ENCODE assay signal across 14 mouse cellular contexts in the genomic region with DNA sequence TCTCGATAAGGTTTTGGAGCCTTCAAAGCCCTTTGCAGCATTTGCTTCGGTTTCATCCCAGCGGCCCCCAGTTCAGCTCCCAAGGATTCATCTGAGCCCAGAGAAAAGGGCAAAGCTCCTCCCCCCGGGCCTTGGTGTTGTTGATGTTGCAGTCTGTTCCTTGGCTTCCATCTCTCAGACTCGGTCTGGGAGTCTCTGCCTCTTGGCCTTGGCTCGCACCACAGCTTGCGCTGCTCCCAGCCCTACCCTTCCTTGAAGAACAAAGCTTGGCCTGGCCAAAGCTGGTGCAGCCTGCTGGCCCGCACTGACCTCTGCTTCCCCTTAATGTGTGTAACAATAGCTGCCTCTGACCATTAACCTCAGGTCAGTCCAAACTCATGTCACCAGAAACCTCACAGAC. TPM values are rescaled to one million over a fixed set of nuclear protein-coding genes. Genes with fewer than 3 reads are reported as not detected.
DNase-seq lines count a peak whose midpoint lies in the region; ATAC-seq and TF ChIP-seq lines count a peak whose summit lies in the region.
"Had no signal": no experiment of that assay in that cellular context is flagged by ENCODE, and none has a peak within 500 bp of the region (broad histone marks: within the 10 kb centered on the region; RNA-seq: fewer than 3 reads in every experiment).

No protein-coding gene starts in this region.

- H3K9me3 ChIP-seq in E14TG2a.4 (ENCODE audit: low read length) = peaks cover 12% of the 10 kb centered on the region
- H3K9me3 ChIP-seq in limb, embryonic 10.5 days (replicated peaks) = no peaks in the 10 kb centered on the region
- no peaks in the 10 kb centered on the region for H3K9me3 ChIP-seq in midbrain, embryonic 14.5 days (ENCODE audit: control insufficient read depth, low read length)
- no peaks in the 10 kb centered on the region for H3K9me3 ChIP-seq in forebrain, embryonic 15.5 days
- H3K9me3 ChIP-seq: embryonic facial prominence, embryonic 15.5 days had no signal

- H3K36me3 ChIP-seq in E14TG2a.4 (ENCODE audit: insufficient read depth, low read length) = no peaks in the 10 kb centered on the region; the same call in 1 of the 2 replicates
- H3K36me3 ChIP-seq in limb, embryonic 10.5 days = no peaks in the 10 kb centered on the region
- no peaks in the 10 kb centered on the region for H3K36me3 ChIP-seq in midbrain, embryonic 14.5 days (ENCODE audit: control insufficient read depth, insufficient read depth, low read length)
- no peaks in the 10 kb centered on the region for H3K36me3 ChIP-seq in forebrain, embryonic 15.5 days
- H3K36me3 ChIP-seq: embryonic facial prominence, embryonic 15.5 days had no signal

- peak overlapping the region; percentile 83 for H3K27ac ChIP-seq in gastrocnemius, adult 2 months
- peak overlapping the region; percentile 11; the same call in 1 of the 2 replicates for H3K27ac ChIP-seq in limb, embryonic 10.5 days
- H3K27ac ChIP-seq in midbrain, embryonic 14.5 days (replicated peaks; ENCODE audit: low read depth, low read length) = no peak overlapping the region
- no peak overlapping the region for H3K27ac ChIP-seq in forebrain, embryonic 15.5 days (replicated peaks)
- H3K27ac ChIP-seq: embryonic facial prominence, embryonic 15.5 days; heart, embryonic 13.5 days; kidney, postnatal 0 days had no signal

- no peak overlapping the region for H3K4me2 ChIP-seq in midbrain, embryonic 14.5 days (ENCODE audit: low read length)
- H3K4me2 ChIP-seq in forebrain, embryonic 15.5 days (replicated peaks) = no peak overlapping the region
- H3K4me2 ChIP-seq: embryonic facial prominence, embryonic 15.5 days; heart, embryonic 13.5 days had no signal

- peak; percentile 61 for DNase-seq in embryo, embryonic 10 days (ENCODE audit: low spot score)
- DNase-seq in embryo, embryonic 9.5 days (ENCODE audit: extremely low spot score) = no peak
- DNase-seq in gastrocnemius, adult 2 months = peak; percentile 80
- no peak for DNase-seq in limb, embryonic 10.5 days (ENCODE audit: low spot score)
- no peak for DNase-seq in left cerebral cortex, adult 11 months (ENCODE audit: low spot score)
- no peak for DNase-seq in midbrain, embryonic 14.5 days

- intact Hi-C loops in gastrocnemius, adult 2 months (cut with DNase I) = no loop called here

- 0 out of 2 replicates have a peak overlapping the region, but pooled peaks have one; percentile 20 for H3K4me3 ChIP-seq in E14TG2a.4 (replicated peaks; ENCODE audit: low read length)
- H3K4me3 ChIP-seq in gastrocnemius, adult 2 months = no peak overlapping the region
- no peak overlapping the region for H3K4me3 ChIP-seq in limb, embryonic 10.5 days
- H3K4me3 ChIP-seq in midbrain, embryonic 14.5 days (replicated peaks; ENCODE audit: low read depth, low read length) = no peak overlapping the region
- no peak overlapping the region for H3K4me3 ChIP-seq in forebrain, embryonic 15.5 days
- H3K4me3 ChIP-seq: embryonic facial prominence, embryonic 15.5 days; heart, embryonic 13.5 days had no signal

- no peaks in the 10 kb centered on the region for H3K27me3 ChIP-seq in E14TG2a.4 (ENCODE audit: insufficient read depth, low read length)
- no peaks in the 10 kb centered on the region for H3K27me3 ChIP-seq in limb, embryonic 10.5 days (ENCODE audit: low read depth, poor library complexity, severe bottlenecking)
- H3K27me3 ChIP-seq in midbrain, embryonic 14.5 days (ENCODE audit: control insufficient read depth, insufficient read depth, low read length) = no peaks in the 10 kb centered on the region
- no peaks in the 10 kb centered on the region for H3K27me3 ChIP-seq in forebrain, embryonic 15.5 days
- H3K27me3 ChIP-seq: embryonic facial prominence, embryonic 15.5 days; heart, embryonic 13.5 days; Patski had no signal

- no peak overlapping the region for H3K9ac ChIP-seq in midbrain, embryonic 14.5 days (replicated peaks; ENCODE audit: low read length)
- H3K9ac ChIP-seq in forebrain, embryonic 15.5 days (replicated peaks) = no peak overlapping the region
- H3K9ac ChIP-seq: embryonic facial prominence, embryonic 15.5 days; heart, embryonic 13.5 days had no signal

- 69% methylated on average over 8 of the region's 8 CpGs for WGBS in limb, embryonic 10.5 days
- WGBS in midbrain, embryonic 14.5 days = 74% methylated on average over 8 of the region's 8 CpGs
- 76% methylated on average over 8 of the region's 8 CpGs for WGBS in forebrain, embryonic 15.5 days

- peaks cover 74% of the 10 kb centered on the region for H3K4me1 ChIP-seq in E14TG2a.4 (replicated peaks; ENCODE audit: low read depth, low read length)
- H3K4me1 ChIP-seq in limb, embryonic 10.5 days = peaks cover 20% of the 10 kb centered on the region
- H3K4me1 ChIP-seq in midbrain, embryonic 14.5 days (ENCODE audit: control insufficient read depth, insufficient read depth, low read length) = no peaks in the 10 kb centered on the region
- 0 out of 2 replicates have a peak, but pooled peaks cover 6% of the 10 kb centered on the region for H3K4me1 ChIP-seq in forebrain, embryonic 15.5 days

- TF ChIP-seq CTCF in E14TG2a.4 (conservative IDR thresholded peaks at IDR 0.05; ENCODE audit: low read length) = no peak
- no peak for TF ChIP-seq CTCF in gastrocnemius, adult 2 months (IDR thresholded peaks at IDR 0.05)

- ATAC-seq in midbrain, embryonic 14.5 days (ENCODE audit: low FRiP score, low TSS enrichment) = no peak
- no peak for ATAC-seq in forebrain, embryonic 15.5 days (replicated peaks)
- ATAC-seq: Patski had no signal

RNA-seq across cellular contexts. Expression of gene Gm17334, which starts 15.2 kb away (rescaled TPM):
- under 1 TPM; 0.28 to 0.53 TPM for total RNA-seq in gastrocnemius, adult 2 months (2021)
- not detected in 2 replicates for polyA plus RNA-seq in limb, embryonic 10.5 days (2016; fragmentation: Nextera tagmentation; extraction: Ambion mirVana)
- 0.24 TPM in 1 of 2 replicates, not detected in the other for polyA plus RNA-seq in midbrain, embryonic 14.5 days (2014; fragmentation: Nextera tagmentation; extraction: Ambion mirVana)
- not detected in 2 replicates for polyA plus RNA-seq in forebrain, embryonic 15.5 days (2015; fragmentation: Nextera tagmentation; extraction: Ambion mirVana)
- total RNA-seq: neutrophil, adult 5-6 weeks had no signal
- polyA plus RNA-seq: limb, embryonic 11.5 days had no signal

RNA-seq across cellular contexts. Expression of gene Irf1, which starts 18.4 kb away (rescaled TPM):
- 1 to 10 TPM; 6.2 to 7.0 TPM for total RNA-seq in gastrocnemius, adult 2 months (2021)
- polyA plus RNA-seq in limb, embryonic 10.5 days (2016; fragmentation: Nextera tagmentation; extraction: Ambion mirVana) = 5.0 and 8.2 TPM in 2 replicates
- 1.3 and 3.5 TPM in 2 replicates for polyA plus RNA-seq in midbrain, embryonic 14.5 days (2014; fragmentation: Nextera tagmentation; extraction: Ambion mirVana)
- 2.9 and 3.3 TPM in 2 replicates for polyA plus RNA-seq in forebrain, embryonic 15.5 days (2015; fragmentation: Nextera tagmentation; extraction: Ambion mirVana)

Comparison
In these comparisons a context has a peak if more than half of its experiments do, and no peak if none do; other contexts are left out.
1. DNase-seq: peak in embryo, embryonic 10 days (single experiment) and gastrocnemius, adult 2 months (single experiment); none in embryo, embryonic 9.5 days (single experiment), limb, embryonic 10.5 days (single experiment), left cerebral cortex, adult 11 months (single experiment) and midbrain, embryonic 14.5 days (single experiment).
2. H3K27ac ChIP-seq: peak in gastrocnemius, adult 2 months (single experiment) and limb, embryonic 10.5 days (single experiment); none in midbrain, embryonic 14.5 days (single experiment) and forebrain, embryonic 15.5 days (single experiment).